Mouse (Mus musculus): Measurements from ENCODE around the gene Zfp764.
"Not testable (repeated sequence)": the region's sequence is repeated elsewhere in the genome, so short reads cannot be mapped to it uniquely, and the experiment has no call there.

The Zfp764 gene

DNA sequence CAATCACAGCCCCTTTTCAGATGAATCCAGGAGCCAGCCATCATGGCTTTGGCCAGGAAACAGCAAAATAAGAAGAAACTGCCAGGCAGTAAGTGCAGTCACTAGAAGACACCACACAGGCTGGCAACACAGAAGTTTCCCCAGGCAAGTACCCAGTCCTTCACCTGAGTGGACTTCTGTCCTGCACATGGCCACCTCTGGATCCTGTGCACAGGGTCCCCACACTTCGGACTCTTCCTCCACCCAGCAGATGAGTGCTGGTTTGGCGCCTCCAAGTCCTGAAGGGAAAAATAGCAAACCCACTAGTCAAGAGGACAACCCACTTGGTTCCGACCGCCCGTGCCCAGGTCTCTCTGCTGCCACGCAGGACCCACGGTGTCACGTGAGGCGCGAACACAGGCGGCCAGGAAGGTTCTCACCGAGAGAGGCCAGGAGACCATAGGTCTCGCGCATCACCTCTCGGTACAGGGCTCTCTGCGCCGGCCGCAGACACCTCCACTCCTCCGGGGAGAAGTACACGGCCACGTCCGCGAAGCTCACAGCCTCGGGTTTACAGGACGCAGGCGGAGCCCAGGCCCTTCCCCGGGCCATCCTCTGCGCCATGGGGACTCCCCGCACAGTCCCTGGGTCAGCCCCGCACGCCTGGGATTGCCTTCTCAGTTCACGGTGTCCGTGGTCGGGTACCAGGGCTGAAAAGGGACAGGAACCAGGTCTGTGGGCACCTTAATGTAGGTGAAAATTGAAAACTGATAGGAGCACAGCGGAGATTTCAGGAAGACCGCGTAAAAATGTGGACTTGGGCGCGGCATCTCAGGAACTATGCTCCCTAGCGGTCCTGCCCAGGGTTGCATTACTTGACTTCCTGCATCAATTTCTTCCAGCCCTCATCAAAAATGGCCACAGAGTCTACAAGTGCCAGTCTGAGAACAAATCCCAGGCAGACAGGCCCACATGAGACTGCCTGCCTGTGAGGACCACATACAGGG, at the start of gene Zfp764:
Gene Zfp764, minus strand, starts transcription at position 821 of the 986 bp plus-strand sequence.
- in situ Hi-C loops (cut with MboI, MseI): not testable (repeated sequence)

DNA sequence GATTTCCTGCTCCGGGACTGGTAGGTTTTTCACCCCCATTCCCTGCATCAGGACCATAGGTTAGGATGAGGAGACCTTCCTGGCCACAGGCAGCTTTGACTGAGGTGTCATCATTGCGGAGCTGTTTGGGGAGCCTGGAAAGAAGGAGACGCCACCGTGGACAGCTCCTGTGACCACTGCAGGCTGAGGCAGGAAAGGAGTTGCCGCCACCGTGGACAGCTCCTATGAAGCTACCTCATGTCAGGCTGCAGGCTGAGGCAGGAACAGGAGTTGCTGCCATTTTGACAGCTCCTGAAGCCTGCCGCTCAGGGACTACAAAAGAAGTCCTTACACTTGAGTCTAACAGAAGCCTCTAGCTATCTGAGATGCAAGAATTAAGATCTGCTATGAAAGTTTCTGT, 48.3 kb upstream of the Zfp764 start:
- in situ Hi-C loops (cut with MboI, MseI): loop anchor here in 1 of 2 experiments (5.0 kb wide), 1 partner anchor 98 kb away; no protein-coding TSS in a partner anchor

DNA sequence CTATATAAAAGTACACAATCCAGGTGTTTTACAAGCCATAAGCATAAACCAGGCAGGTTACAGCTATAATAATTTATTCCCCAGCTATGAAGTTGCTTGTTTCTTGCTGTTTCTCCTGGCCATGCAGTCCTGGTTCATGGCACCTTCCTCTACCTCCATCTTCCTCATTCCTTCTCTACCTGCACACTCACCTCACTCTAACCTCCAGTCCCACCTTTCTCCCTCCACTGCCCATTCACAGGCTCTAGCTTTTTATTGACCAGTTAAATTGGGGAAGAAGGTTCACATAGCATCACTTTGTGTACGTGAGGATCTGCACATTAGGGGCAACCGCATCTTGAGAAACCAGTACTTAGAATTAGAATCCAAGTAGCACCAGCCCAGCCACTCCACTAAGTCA, 46.4 kb upstream of the Zfp764 start:
- in situ Hi-C loops (cut with MboI, MseI): no loop called here

DNA sequence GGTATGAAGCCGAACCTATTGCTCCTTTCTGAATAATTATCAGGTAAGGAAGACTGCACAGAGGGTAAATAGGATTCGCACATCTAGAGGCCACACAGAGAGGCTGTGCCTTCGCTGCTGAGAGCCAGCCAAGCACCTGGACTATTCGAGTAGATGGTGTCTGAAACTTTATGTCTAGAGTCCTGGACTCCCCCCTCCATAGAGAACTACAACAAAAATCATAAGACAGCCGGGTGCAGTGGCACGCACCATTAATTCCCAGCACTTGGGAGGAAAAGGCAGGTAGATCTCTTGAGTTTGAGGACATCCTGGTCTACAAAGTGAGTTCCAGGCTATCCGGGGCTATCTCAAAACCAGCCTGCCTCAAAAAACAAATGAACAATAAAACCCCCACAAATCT, 43.3 kb upstream of the Zfp764 start:
- in situ Hi-C loops (cut with MboI, MseI): no loop called here

DNA sequence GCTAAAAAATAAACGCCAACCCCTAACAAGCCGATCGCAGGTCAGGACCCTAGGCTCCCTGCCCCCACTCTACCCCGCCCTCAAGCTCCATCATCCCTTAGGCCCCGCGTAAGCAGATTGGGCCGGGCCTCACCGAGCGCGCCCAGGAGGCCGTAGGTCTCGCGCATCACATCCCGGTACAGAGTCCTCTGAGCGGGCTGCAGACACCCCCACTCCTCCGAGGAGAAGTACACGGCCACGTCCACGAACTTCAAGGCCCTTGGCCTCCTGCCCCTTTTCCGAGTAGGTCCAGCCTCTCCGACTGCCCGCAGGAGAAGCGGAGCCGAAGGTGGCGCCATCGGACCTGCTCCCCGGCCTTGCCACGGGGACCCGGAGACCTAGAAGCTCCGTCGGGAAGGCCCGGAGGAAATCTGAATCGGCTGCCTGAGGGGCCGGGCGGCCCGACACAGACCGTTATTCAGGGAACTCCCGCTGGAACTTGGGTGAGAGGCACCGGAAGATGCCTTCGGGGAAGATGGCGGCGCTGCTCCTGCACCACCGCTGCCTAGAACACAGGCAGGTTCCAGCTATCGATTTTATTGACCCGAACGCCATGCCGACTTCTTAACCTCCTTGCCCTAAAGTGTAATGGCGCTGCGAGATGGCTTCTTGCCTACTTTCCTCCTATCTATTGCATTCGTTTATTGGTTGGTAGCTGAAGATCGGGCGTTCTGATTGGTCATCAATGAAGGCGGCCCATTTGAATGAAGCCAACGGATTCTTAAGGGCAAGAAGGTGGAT, 42.1 kb upstream of the Zfp764 start, which contains the start of gene Zfp689:
Gene Zfp689, minus strand, starts transcription at position 638 of the 780 bp plus-strand sequence.
- in situ Hi-C loops (cut with MboI, MseI): no loop called here

DNA sequence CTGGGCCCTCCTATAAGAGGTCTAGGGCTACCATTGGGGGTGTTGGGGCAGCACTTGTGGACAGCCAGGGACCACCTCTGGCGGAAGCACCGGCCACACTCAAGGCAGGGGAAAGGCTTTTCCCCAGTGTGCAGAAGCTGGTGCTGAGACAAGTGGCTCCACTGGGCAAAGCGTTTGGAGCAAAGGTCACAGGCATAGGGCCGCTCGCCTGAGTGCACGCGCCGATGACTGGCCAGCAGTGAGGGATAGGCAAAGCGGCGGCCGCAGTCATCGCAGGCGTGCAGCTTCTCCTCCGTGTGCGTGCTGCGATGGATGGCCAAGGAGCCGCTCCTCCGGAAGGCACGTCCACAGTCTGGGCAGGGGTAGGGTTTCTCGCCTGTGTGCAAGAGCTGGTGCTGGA, 37.4 kb upstream of the Zfp764 start:
- in situ Hi-C loops (cut with MboI, MseI): no loop called here

DNA sequence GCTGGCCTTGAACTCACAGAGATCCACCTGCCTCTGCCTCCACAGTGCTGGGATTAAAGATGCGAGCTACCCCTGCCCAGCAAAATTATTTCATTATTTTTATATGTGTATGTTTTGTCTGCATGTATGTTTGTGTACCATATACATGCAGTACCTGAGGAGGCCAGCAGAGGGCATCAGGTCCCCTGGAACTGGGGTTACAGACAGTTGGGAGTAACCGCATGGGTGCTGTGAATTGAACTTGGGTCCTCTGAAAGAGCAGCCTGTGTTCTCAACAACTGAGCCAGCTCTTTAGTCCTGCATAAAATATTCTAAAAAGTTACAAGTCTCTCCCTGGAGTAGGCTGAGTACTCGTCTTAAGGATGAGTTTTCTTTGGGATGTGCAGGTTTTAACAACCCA, 31.1 kb upstream of the Zfp764 start:
- in situ Hi-C loops (cut with MboI, MseI): loop anchor here in 1 of 2 experiments (5.0 kb wide), 1 partner anchor 65 kb away; no protein-coding TSS in a partner anchor

DNA sequence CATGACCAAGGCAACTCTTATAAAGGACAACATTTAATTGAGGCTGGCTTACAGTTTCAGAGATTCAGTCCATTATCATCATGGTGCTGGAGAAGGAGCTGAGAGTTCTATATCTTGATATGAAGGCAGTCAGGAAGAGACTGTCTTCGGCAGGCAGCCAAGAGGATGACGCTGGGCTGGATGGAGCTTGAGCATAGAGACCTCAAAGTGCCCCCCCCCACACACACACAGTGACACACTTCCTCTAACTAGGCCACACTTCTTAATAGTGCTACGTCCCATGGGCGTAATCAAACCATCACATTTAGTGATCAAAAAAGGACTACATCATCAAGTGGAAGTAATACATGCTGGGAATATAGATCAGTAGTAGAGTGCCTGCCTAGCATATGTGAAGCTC, 28.6 kb upstream of the Zfp764 start:
- in situ Hi-C loops (cut with MboI, MseI): loop anchor here in 1 of 2 experiments (5.0 kb wide), 1 partner anchor 67 kb away; no protein-coding TSS in a partner anchor

DNA sequence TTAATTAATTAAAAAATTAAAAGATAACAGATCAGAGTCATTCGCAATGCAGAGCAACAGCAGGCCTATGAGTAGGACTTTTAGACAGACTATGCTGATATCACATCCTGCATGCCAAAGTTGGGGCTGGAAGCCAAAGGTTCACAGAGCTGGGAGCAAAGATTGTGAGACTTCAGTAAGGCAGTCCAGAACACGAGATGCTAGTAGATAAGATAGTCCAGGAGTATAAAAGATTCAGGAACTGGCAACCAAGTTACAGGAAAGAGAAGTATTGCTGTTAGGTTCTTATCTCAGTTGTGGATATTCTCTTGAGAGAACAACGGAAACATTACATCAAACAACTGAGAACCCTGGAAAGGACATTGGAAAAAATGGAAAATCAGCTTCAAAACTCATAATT, 19.7 kb upstream of the Zfp764 start:
- in situ Hi-C loops (cut with MboI, MseI): no loop called here

DNA sequence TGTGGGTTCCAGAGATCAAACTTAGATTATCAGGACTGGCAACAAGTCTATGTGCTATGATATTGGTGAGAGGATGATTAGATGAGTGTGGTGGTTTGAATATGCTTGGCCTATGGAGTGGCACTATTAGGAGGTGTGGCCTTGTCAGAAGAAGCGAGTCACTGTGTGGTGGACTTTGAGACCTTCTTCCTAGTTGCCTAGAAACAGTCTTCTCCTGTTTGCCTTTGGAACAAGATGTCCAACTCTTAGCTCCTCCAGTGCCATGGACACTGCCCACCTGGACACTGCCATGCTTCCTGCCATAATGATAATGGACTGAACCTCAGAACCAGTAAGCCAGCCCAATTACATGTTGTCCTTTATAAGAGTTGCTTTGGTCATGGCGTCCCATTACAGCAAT, 19.3 kb upstream of the Zfp764 start:
- in situ Hi-C loops (cut with MboI, MseI): no loop called here

DNA sequence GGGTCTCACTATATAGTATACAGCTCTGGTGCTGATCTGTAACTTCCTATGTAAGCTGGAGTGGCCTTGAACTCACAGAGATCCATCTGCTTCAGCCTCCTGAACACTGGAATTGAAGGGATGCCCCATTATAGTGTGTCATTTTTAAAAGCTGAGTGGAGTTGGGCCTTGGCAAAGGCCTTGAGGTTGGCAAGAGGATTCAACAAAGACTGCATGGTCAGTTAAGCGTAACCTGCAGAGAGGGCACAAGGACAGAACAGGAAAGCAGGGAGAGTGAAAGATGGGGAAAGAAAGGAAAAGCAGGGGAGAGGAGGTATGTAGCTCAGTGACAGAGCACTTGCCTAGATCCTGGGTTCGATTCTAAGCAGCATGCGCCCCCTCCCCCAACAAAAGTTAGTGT, 18.7 kb upstream of the Zfp764 start:
- in situ Hi-C loops (cut with MboI, MseI): no loop called here

DNA sequence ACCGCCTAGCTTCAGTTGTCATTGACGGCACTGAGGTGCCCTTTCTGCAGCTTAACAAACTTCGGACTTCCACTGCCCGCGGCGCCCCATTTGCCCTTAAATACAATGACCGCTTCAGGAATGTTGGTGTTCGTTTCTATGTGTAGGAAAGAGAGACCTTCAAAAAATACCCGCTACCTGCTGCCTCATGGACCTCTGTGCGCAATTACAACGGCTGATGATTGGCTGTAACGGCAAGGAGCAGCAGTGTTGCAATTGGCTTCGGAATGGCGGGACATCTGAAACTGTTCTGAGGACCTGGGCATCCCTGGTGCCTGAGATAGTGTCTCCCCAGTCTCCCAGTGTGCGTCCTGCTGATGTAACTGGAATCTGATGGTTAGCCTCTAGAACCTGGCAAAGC, 15.6 kb upstream of the Zfp764 start:
- in situ Hi-C loops (cut with MboI, MseI): no loop called here

DNA sequence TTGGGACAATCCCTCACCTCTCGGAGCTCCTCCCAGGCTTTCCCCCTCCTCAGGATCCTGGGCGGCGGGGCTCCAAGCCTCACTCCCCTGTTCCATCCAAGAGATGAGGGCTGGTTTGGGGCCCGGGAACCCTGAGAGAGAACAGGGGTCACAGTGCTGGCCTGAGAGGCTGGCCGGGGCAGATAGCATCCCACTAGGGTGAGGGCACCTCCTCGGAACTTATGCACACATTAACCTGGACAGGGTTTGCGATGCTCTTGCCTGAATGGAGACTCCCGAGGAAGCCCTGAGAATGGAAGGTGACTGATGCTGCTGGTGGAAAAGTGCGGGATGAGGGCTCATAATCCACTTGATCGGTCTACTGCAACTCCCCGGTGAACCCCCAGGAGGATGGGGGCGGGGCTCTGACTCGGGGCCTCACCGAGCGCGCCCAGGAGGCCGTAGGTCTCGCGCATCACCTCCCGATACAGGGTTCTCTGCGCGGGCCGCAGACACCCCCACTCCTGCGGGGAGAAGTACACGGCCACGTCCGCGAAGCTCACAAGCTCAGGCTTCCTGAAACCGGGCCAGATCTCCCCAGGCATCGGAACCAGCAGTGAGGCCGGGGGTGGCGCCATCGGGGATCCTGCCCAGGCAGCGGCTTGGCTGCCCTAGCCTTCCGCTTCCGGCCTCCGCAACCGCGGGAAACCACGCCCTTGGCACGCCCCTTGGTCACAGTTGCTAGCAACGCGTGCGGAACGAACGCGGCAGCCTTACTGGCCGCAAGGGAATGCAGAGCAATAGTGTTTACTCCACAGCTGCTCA, 15.0 kb upstream of the Zfp764 start, which contains the start of gene Zfp688:
Gene Zfp688, minus strand, starts transcription at position 681 of the 804 bp plus-strand sequence.
- in situ Hi-C loops (cut with MboI, MseI): no loop called here

DNA sequence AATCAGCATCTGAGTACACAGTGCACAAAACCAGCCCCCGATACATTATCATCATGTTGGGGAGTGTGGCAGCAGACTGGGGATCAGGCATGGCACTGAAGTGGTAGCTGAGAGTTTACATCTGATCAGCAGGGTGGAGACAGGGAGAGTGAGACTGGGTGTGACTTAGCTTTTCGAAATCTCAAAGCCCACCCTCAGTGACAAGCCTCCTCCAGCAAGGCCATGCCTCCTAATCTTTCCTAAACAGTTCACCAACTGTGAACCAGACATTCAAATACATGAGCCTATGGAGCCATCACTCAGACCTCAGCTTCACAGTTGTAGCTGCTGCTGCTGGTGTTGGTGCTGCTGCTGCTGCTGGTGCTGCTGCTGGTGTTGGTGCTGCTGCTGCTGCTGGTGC, 4.8 kb upstream of the Zfp764 start:
- in situ Hi-C loops (cut with MboI, MseI): no loop called here

DNA sequence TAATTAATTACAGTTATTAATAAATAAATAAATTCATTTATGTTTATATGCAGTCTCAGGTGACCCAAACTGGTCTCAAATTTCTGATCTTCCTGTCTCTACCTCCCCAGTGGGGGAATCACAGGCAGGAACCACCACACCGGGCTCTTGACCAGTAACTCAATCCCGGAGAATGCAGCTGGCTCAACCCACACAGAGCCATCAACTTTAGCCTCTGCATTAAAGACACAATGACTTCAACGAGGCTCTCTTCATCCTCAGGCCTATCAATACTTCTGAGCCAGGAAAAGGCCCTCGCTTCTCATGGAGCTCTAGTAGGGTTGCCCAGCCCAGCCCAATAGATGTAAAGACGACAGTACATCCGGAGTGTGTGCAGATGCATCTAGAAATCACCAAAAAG, 2.5 kb downstream of the Zfp764 start:
- in situ Hi-C loops (cut with MboI, MseI): loop anchor here in 1 of 2 experiments (5.0 kb wide), 1 partner anchor 37 kb away; no protein-coding TSS in a partner anchor

DNA sequence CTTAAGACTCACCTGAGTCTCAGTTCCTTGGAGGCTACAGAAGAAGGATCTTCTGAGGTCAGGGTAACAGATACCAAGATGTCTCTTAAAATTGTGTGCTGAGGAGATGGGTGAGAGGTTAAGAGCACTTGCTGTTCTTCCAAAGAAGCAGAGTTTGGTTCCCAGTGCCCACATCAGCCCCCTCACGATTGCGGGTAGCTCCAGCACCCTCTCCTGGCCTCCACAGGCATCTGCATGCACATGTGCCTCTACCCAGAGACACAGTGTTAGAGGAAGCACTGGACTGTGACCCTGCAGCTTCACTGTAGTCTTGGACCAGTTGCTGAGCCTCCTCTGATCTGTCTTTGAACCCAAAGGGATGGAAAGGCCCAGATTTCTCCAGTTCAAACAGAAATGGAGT, 3.6 kb downstream of the Zfp764 start:
- in situ Hi-C loops (cut with MboI, MseI): loop anchor here in 1 of 2 experiments (5.0 kb wide), 1 partner anchor 36 kb away; no protein-coding TSS in a partner anchor

DNA sequence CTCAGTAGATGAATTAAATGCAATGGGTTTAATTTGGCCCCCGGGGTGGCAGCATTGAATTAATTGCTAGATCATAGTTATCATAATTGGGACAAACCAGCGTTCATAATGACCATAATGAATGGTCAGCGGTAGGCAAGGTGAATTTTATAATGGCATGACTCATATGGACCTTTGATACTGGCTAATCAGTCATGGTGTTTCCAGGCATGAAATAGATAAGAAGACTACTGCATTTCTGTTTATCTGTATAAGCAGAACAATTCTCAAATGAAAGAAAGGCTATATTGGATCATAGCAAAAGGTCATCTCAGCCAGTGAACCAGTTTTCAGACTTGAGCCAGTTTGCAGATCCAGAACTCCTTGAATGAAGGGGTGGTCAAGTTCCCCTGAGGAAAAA, 6.3 kb downstream of the Zfp764 start:
- in situ Hi-C loops (cut with MboI, MseI): loop anchor here in 1 of 2 experiments (5.0 kb wide), 1 partner anchor 33 kb away; no protein-coding TSS in a partner anchor

DNA sequence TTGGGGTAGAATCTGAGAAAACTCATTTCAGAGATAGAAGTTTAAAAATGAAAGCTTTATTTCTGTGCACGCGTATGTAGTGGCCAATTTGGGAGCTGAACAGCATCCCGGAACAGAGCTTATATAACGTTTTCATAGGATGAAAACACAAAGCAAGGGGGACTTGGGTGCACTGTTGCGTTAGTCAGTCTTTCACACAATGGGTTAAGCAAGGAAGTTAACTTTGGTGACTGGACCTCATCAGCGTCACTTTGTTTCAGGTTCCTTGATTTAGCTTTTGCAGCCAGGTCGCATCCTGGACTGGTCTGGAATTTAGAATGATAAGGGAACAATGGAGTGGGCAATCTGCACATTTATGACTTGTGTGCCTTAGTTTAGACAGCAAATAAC, 12.7 kb downstream of the Zfp764 start:
- in situ Hi-C loops (cut with MboI, MseI): no loop called here

DNA sequence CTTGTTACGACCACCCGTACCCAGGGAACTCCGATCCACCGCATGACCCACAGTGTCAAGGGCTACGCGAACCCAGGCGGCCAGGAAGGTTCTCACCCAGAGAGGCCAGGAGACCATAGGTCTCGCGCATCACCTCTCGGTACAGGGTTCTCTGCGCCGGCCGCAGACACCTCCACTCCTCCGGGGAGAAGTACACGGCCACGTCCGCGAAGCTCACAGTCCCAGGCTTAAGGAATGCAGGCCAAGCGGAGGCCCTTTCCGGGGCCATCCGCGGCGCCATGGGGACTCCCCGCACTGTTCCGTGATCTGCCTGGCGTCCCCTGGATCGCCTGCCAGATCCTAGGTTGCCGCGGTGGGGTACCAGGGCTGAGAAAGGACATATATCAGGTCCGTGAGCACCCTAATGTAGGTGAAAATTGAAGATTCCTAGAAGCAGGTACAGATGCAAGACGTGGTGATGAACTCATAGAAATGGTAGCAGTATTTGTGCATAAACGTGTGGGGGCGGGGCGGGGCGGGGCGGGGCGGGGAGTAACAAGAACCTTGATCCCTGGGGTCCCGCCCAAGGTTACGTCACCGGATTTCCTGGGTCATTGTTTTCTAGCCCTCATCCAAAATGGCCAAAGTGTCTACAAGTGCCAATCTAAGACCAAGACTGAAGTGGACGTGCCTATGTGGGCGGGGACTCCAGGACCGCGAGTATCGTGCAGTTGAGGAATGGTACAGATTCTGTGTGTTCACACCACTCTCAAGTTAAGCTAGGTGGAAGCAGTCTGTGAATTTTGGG, 13.3 kb downstream of the Zfp764 start, which contains the start of gene E430018J23Rik:
Gene E430018J23Rik, minus strand, starts transcription at position 473 of the 787 bp plus-strand sequence.
- in situ Hi-C loops (cut with MboI, MseI): no loop called here

DNA sequence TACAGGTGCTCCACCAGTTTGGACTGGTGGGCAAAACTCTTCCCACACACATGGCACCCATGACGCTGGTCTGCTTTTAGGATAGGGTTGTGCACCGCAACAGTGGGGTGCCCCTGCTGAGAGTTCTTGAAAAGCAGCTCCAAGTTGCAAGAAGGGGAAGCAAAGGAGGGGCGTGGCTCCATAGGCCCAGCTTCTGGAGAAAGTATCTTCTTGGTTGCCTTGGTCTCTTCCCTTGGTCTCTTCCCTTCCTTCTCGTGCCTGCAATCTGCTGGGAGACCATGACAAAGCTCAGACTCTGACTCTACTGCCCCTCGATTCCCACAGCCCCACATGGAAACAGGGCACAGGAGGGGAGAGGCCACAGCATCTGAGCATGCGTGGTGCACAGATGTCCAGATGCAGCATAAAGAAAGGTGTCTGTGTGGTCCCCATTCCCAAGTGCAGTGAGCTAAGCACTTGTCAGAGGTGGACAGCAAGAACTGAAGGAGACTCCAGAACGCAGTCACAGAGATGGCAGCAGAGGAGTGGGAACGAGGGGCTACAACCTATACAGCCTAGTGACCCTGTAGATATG, 14.3 kb downstream of the Zfp764 start:
- in situ Hi-C loops (cut with MboI, MseI): no loop called here
